Mouse (Mus musculus) left cerebral cortex, postnatal 14 days (tissue): ENCODE measurements around the gene Tmf1. TPM values are rescaled to one million over a fixed set of nuclear protein-coding genes. Genes with fewer than 3 reads are reported as not detected.

Experiments
- DNase-seq, 2 experiments: peaks; one replicate each; pipeline ENCODE4 v3.0.0; 2021 to 2022; ENCODE audit warnings: low spot score in 2 of 2, mixed read lengths in 1 of 2
- intact Hi-C: fragments of 180-260 bp; cut with DNase I; formaldehyde crosslinking; loops from one replicate; pipeline ENCODE4 v1.15.1; 2025
- long read RNA-seq, 2 experiments: library from polyadenylated mRNA; stranded (forward); transcript quantifications; one replicate each; pipeline ENCODE4 v2.0.0; 2021
- total RNA-seq, 2 experiments: library from RNA; stranded (reverse); gene quantifications; 2 replicates each; pipeline ENCODE4 v1.2.3; 2021

The Tmf1 gene
- 10 to 100 TPM; 53.6 to 55.3 TPM for total RNA-seq
- long read RNA-seq, experiment 1, full-length matches to known transcripts = 15 of 22 reads
- long read RNA-seq, experiment 1, partial matches to known transcripts = 3 of 22 reads
- long read RNA-seq, experiment 1, other reads (novel, unspliced or antisense) = 4 of 22 reads
- long read RNA-seq, experiment 2, full-length matches to known transcripts = 11 of 18 reads
- long read RNA-seq, experiment 2, partial matches to known transcripts = 5 of 18 reads
- long read RNA-seq, experiment 2, other reads (novel, unspliced or antisense) = 2 of 18 reads

GRCm38 (mm10) chr6:97178491-97179366 is at the start of gene Tmf1:
TSS of gene Tmf1 (minus strand) at chr6:97179122.
- peak; percentile 94 to 97 for DNase-seq
- intact Hi-C loops = loop anchor here (10.0 kb wide), 1 partner anchor 346 kb away; no protein-coding TSS in a partner anchor

GRCm38 (mm10) chr6:97227067-97227847 is 48.3 kb upstream of the Tmf1 start:
- intact Hi-C loops = no loop called here
- DNase-seq = no peak

GRCm38 (mm10) chr6:97226083-97226491 is 47.2 kb upstream of the Tmf1 start:
- DNase-seq = no peak
- intact Hi-C loops = no loop called here

- no peak for DNase-seq
- intact Hi-C loops = no loop called here
Measured at GRCm38 (mm10) chr6:97224505-97224904, 45.6 kb upstream of the Tmf1 start.

- intact Hi-C loops = no loop called here
Measured at GRCm38 (mm10) chr6:97223566-97223965, 44.6 kb upstream of the Tmf1 start.

GRCm38 (mm10) chr6:97222931-97223467 is 44.1 kb upstream of the Tmf1 start:
- no peak for DNase-seq
- intact Hi-C loops = no loop called here

More at GRCm38 (mm10) chr6:97223566-97223965, 44.6 kb upstream of the Tmf1 start:
- no peak for DNase-seq

- DNase-seq = no peak
- intact Hi-C loops = no loop called here
Measured at GRCm38 (mm10) chr6:97222321-97222720, 43.4 kb upstream of the Tmf1 start.

- intact Hi-C loops = no loop called here
- DNase-seq = peak; percentile 64
Measured at GRCm38 (mm10) chr6:97221205-97222025, 42.5 kb upstream of the Tmf1 start.

- intact Hi-C loops = no loop called here
- DNase-seq = no peak
Measured at GRCm38 (mm10) chr6:97220672-97221071, 41.8 kb upstream of the Tmf1 start.

- intact Hi-C loops = no loop called here
- no peak for DNase-seq
Measured at GRCm38 (mm10) chr6:97216154-97216821, 37.4 kb upstream of the Tmf1 start.

- intact Hi-C loops = no loop called here
- DNase-seq = peak; percentile 60 to 71
Measured at GRCm38 (mm10) chr6:97211981-97212380, 33.1 kb upstream of the Tmf1 start.

- intact Hi-C loops = no loop called here
- DNase-seq = peak in 1 of 2 experiments; percentile 18
Measured at GRCm38 (mm10) chr6:97210962-97211601, 32.2 kb upstream of the Tmf1 start.

GRCm38 (mm10) chr6:97210191-97210961 is 31.5 kb upstream of the Tmf1 start, which contains the start of gene Arl6ip5:
TSS of gene Arl6ip5 (plus strand) at chr6:97210689.
- peak; percentile 90 to 94 for DNase-seq
- intact Hi-C loops = no loop called here

- intact Hi-C loops = no loop called here
- DNase-seq = no peak
Measured at GRCm38 (mm10) chr6:97209751-97210150, 30.8 kb upstream of the Tmf1 start.

- no peak for DNase-seq
- intact Hi-C loops = no loop called here
Measured at GRCm38 (mm10) chr6:97209201-97209600, 30.3 kb upstream of the Tmf1 start.

- intact Hi-C loops = no loop called here
- DNase-seq = no peak
Measured at GRCm38 (mm10) chr6:97208406-97208805, 29.5 kb upstream of the Tmf1 start.

GRCm38 (mm10) chr6:97207085-97207484 is 28.2 kb upstream of the Tmf1 start:
- DNase-seq = no peak
- intact Hi-C loops = no loop called here
